Mouse (Mus musculus) brain, embryonic 14.5 days (tissue): ENCODE measurements around the gene Cerk. TPM values are rescaled to one million over a fixed set of nuclear protein-coding genes. Genes with fewer than 3 reads are reported as not detected.

Experiments
- DNase-seq: peaks from one replicate; pipeline ENCODE4 v3.0.0-alpha.2; 2011; ENCODE audit warnings: low read depth
- CTCF ChIP-seq: fragments of 200-500 bp; IDR thresholded peaks from 2 replicates; pipeline ENCODE4 v1.5.1; 2012; ENCODE audit warnings: inconsistent platforms, mild to moderate bottlenecking, moderate library complexity, borderline replicate concordance; ENCODE audit not compliant: insufficient read depth, insufficient read length; ENCODE audit errors: extremely low read depth
- POLR2A ChIP-seq: fragments of 200-500 bp; IDR thresholded peaks from 2 replicates; pipeline ENCODE4 v1.6.1; 2012; ENCODE audit warnings: mild to moderate bottlenecking, inconsistent platforms, borderline replicate concordance; ENCODE audit not compliant: poor library complexity, insufficient read depth, insufficient read length, severe bottlenecking; ENCODE audit errors: extremely low read depth
- polyA plus RNA-seq: library from polyadenylated mRNA; depleted of rRNA; stranded (reverse); fragments of >200 nt; gene quantifications from 2 replicates; pipeline ENCODE4 v1.2.3, GENCODE M21; 2012; rRNA removed

Gene Cerk
- polyA plus RNA-seq, 1 experiment, result 32.0 TPM

DNA sequence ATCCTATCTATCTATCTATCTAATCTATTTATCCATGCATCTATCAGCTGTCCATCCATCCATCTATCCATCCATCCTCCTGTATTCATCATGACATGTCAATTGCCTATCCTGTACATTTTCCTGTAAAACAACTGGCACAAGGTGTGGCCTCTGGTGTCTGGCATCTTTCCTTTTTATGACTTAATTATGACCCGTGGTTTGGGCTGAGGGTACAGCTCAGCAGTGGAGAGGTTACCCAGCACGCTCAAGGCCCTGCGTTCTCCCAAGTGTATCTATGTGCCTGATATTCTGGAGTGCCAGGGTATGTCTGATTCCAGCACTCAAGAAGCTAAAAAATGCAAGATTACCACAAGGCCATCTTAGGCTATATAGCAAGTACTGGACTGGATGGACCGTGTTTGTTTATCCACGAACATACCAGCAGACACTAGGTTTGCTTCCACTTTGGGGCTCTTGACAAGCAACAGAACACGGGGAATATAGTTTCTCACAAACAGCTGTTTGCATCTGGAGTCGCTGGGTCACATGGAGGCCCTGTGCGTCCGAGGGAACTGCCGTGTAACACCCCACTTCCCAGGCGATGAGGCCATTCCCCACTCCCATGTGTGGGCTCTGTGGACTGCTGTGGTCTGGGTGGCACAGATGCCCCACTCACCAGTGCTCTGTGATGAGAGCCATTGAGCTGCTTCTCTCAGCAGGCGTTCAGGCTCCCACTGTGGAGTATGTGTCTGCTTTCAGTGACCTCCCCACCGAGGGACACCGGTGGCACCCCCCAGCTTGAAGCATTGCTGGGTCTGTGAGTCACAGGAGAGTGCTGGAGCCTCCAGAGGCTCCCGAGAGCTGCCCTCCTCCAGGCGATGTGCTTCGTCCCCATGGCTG, 90.0 kb downstream of the Cerk start:
- TF ChIP-seq POLR2A (no peak), CTCF (no peak)
- DNase-seq, result no peak

DNA sequence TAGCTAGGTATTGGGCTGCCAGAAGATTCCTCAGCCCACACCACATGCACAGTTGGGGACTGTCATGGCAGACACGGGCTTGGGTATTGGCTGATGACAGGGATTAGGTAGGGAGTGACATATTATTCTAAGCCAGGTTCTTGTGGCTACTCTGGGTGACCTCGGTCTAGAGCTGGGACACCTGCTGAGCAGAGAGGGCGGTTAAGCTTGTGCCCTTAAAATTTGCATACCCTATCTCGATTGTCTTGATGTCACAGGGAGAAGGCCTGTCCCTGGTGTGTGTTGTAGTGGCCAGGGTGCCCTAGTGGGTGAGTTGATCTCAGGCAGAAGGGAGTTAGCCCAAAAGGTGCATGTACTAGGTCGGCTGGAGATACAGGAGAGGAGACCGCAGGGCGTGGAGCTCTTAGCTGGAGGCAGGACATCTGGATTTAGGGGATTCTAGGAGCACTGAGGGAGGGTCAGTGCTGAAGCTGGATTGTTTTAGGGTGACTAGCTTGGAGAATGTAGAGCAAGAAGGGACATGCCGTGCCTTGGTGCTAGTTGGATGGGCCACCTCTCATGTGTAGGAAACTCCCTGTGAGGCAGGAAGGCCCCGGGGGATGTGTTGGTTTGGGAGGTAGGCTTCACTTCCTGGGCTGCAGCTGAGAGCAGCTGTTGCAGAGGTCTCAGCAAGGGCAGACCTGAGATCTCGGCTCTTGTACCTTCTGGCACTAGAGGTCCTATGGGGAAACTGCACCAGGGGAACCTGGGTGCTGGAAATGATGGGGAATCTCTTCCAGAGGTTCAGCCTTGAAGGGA, 91.4 kb downstream of the Cerk start:
- TF ChIP-seq CTCF (no peak), POLR2A (no peak)

DNA sequence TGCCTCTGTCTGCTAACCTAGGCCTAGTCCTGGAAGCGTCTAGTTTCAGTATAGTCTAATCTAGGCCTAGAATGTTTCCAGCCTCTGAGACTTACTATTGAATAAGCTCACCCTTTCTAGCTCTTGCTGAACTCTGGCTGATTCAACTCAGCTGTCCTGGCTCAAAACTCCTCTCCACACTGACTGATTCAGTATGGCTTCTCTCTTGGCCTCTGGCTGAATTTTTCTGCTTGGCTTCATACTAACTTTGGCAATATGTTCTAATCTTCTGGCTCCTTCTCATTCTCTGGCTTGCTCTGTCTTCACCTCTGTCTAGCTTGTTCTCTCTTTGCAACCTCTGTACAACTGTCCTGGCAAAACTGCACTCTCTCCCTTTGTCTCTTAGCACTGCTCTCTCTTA, 92.7 kb downstream of the Cerk start:
- TF ChIP-seq CTCF, result no peak
- TF ChIP-seq POLR2A, result no peak
- no peak for DNase-seq

More for the DNA sequence above, 91.4 kb downstream of the Cerk start:
- no peak for DNase-seq

DNA sequence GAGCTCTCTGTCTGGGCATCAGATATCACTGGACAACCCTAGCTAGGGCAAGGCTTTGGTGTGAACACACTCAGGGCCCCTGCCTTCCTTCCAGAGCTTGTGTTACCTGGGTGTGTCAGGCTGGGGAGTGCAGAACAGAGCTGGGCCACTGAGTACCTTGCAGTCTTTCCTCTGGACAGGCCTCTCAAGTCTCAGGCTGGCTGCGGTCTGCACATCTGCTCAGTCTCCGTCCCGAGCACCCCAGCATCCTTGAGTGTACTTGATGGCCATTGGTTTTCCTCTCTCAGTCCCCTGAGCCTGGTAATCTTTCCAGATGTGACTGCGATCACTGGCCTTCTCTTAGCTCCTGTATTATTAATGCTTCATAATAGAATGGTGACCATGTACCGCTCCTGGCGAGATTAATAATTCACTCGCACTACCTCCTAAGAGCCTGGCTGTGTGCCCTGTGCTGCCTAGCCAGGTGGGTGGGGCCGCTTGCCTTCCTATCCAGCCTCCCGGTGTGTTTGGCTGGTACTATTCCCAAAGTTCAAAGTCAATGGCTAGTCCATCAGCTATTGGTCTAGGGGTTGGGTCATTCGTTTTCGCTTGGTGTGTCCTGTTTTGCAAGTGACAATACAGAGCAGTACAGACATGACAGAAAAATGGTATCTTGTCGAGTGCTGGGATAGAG, 93.8 kb downstream of the Cerk start:
- no peak for DNase-seq
- TF ChIP-seq CTCF, result no peak
- no peak for TF ChIP-seq POLR2A

DNA sequence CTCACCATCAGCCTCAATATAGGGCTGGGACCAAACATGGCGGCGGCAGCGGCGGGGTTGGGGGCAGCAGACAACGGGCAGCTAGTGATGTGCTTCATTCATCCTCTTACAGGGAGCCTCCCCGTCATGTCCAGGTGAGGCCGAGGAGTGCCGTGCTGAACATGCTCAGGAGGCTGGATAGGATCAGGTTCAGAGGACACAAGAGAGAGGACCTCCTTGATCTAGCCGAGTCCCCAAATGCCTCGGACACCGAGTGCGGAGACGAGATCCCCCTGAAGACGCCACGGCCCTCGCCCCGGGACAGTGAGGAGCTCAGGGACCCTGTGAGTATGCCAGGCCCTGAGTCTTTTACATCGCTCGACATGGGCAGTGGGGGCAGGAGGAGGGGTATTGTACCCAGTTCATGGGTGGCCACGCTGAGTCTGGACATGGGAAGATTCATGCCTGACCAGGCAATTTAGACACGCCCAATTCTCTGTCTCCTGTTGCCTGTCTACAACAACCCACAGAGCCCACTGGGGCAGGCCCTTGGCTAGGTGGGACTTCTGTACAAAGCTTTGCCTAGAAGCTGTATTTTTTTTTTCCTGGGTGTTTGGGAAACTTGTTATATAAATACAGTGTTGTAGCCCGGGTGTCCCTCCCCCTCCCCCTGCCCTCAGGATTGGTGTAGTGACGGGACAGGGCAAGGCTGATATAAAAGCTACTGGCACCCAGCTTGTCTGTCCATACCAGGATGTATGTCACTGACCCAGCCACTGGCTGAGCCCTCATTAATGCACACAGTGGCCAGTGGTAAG, 94.5 kb downstream of the Cerk start:
- DNase-seq, result no peak
- TF ChIP-seq CTCF (no peak), POLR2A (no peak)

DNA sequence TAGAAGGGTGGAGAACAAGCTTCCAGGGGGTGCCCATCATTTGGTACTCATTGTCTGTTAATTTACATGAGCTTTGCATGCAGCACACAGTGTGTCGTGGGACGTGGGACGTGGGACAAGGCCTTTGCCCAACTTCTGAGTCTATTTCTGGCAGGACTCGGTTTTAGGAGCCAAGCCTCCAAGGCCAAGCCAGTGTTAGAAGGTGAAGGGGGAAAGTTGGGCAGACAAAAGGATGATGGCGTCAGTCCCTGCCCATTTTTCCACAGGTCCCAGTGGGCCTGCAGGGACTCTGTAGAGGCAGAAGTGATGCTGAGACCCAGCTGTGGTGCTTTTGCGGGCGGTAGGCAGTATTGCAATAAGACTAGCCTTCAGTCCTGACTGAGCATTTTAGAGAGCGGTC, 95.4 kb downstream of the Cerk start:
- no peak for TF ChIP-seq CTCF
- TF ChIP-seq POLR2A, result no peak

DNA sequence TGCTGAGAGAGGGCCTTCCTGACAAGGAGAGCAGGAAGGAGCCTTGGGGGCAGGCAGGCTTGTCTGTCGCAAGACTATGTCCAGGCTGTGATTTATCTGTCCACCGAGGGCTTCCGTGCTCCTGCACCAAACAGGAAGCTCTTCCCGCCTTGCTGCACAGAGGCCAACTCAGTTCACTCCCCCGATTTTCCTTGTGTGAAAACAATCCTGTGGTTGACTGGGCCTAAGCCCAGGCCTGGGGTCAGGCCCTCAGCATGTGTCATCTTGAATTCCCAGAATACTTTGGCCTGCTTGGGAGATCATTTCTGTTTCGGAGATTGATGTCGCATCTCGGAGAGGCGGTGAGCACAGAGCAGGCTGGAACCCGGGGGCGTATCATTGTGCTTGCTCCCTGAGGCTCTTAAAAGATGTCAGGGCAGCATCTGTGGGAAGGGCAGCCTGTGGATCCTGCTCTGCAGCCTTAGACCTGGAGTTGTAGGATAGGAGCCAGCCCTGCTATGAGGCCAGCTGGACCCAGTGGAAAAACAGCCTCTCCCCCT, 95.9 kb downstream of the Cerk start:
- peak; percentile 30 for DNase-seq
- TF ChIP-seq CTCF (no peak), POLR2A (no peak)

More for the DNA sequence above, 95.4 kb downstream of the Cerk start:
- no peak for DNase-seq

Other genes with a start within 250 kb of the Cerk start
- gene Celsr1, start 152.4 kb downstream of the Cerk start, polyA plus RNA-seq, result 17.6 and 21.3 TPM in 2 replicates
- gene Gramd4, start 128.4 kb downstream of the Cerk start, polyA plus RNA-seq, result 64.7 and 74.6 TPM in 2 replicates
- gene Tbc1d22a, start 28.3 kb upstream of the Cerk start, polyA plus RNA-seq, result 16.8 and 21.8 TPM in 2 replicates